Mouse (Mus musculus) urinary bladder, postnatal 4 days (tissue): ENCODE data around the gene Zfp882.
A peak's percentile ranks its signal among the peaks of the same experiment; 100 is the strongest.
"Not testable (repeated sequence)": the region's sequence is repeated elsewhere in the genome, so short reads cannot be mapped to it uniquely, and the experiment has no call there.

ENCODE experiments used
- DNase-seq, 2 experiments: peaks; one replicate each; pipeline ENCODE4 v3.0.0; 2021 to 2022; ENCODE audit warnings: low spot score in 2 of 2

Gene Zfp882

GRCm38 (mm10) chr8:71908309-71909261, at the start of gene Zfp882, which contains the start of gene Zfp617:
Gene Zfp882, plus strand, starts transcription at chr8:71908608.
Gene Zfp617, plus strand, starts transcription at chr8:71908635.
- peak; percentile 83 to 84 for DNase-seq

- not testable (repeated sequence) for DNase-seq
These were observed 46.9 kb upstream of the Zfp882 start for GRCm38 (mm10) chr8:71861551-71861950.

GRCm38 (mm10) chr8:71862038-71862437, 46.4 kb upstream of the Zfp882 start:
- DNase-seq, result not testable (repeated sequence)

GRCm38 (mm10) chr8:71881618-71882274, 26.7 kb upstream of the Zfp882 start, which contains the start of gene Zfp709:
Gene Zfp709, plus strand, starts transcription at chr8:71882019.
- peak; percentile 58 to 65 for DNase-seq

- DNase-seq, result not testable (repeated sequence)
These were observed 7.7 kb upstream of the Zfp882 start for GRCm38 (mm10) chr8:71900666-71901065.

GRCm38 (mm10) chr8:71903084-71903483, 5.3 kb upstream of the Zfp882 start:
- not testable (repeated sequence) for DNase-seq

- no peak for DNase-seq
These were observed 1.6 kb upstream of the Zfp882 start for GRCm38 (mm10) chr8:71906809-71907208.

GRCm38 (mm10) chr8:71907798-71908257, 580 bp upstream of the Zfp882 start:
- no peak for DNase-seq

GRCm38 (mm10) chr8:71912286-71912685, 3.9 kb downstream of the Zfp882 start:
- DNase-seq, result no peak

GRCm38 (mm10) chr8:71922567-71923401, 14.4 kb downstream of the Zfp882 start:
- DNase-seq, result peak; percentile 91 to 93

- DNase-seq, result no peak
These were observed 17.4 kb downstream of the Zfp882 start for GRCm38 (mm10) chr8:71925791-71926190.

GRCm38 (mm10) chr8:71926551-71926950, 18.1 kb downstream of the Zfp882 start:
- no peak for DNase-seq

GRCm38 (mm10) chr8:71927779-71928178, 19.4 kb downstream of the Zfp882 start:
- DNase-seq, result no peak

- DNase-seq, result not testable (repeated sequence)
These were observed 29.6 kb downstream of the Zfp882 start for GRCm38 (mm10) chr8:71938037-71938436.

GRCm38 (mm10) chr8:71940293-71941208, 32.1 kb downstream of the Zfp882 start:
- no peak for DNase-seq

- no peak for DNase-seq
These were observed 33.4 kb downstream of the Zfp882 start for GRCm38 (mm10) chr8:71941776-71942175.

GRCm38 (mm10) chr8:71948624-71949023, 40.2 kb downstream of the Zfp882 start:
- DNase-seq, result no peak

GRCm38 (mm10) chr8:71950482-71951221, 42.2 kb downstream of the Zfp882 start, which contains the start of gene Zfp961:
Gene Zfp961, plus strand, starts transcription at chr8:71951038.
- DNase-seq, result peak; percentile 95 to 98

GRCm38 (mm10) chr8:71951436-71952161, 43.2 kb downstream of the Zfp882 start:
- no peak for DNase-seq
